Mouse (Mus musculus) midbrain, embryonic 11.5 days (tissue): ENCODE measurements around the gene Car6. TPM values are rescaled to one million over a fixed set of nuclear protein-coding genes. Genes with fewer than 3 reads are reported as not detected.
A peak's percentile ranks its signal among the peaks of the same experiment; 100 is the strongest.

Experiments
- ATAC-seq: fragments of 200-750 bp; cut with Nextera tagmentation; 2 replicates; pipeline ENCODE4 v1.8.0; 2017; ENCODE audit warnings: moderate TSS enrichment, moderate library complexity; ENCODE audit not compliant: low FRiP score
- DNase-seq: peaks from one replicate; pipeline ENCODE4 v3.0.0; 2015; ENCODE audit warnings: low spot score; ENCODE audit errors: missing footprints
- H3K27ac ChIP-seq: fragments of 300-500 bp; sonication (generic); 2 replicates; pipeline ENCODE4 v1.5.1; 2014; ENCODE audit warnings: low read depth, low read length
- H3K27me3 ChIP-seq: fragments of 300-500 bp; sonication (generic); 2 replicates; pipeline ENCODE4 v1.6.1; 2014; ENCODE audit warnings: mild to moderate bottlenecking, low read length, moderate library complexity, mixed read lengths; ENCODE audit not compliant: control insufficient read depth, insufficient read depth
- H3K36me3 ChIP-seq: fragments of 300-500 bp; sonication (generic); 2 replicates; pipeline ENCODE4 v1.6.1; 2014; ENCODE audit warnings: mild to moderate bottlenecking, low read length, moderate library complexity, mixed read lengths; ENCODE audit not compliant: control insufficient read depth, insufficient read depth
- H3K4me1 ChIP-seq: fragments of 300-500 bp; sonication (generic); 2 replicates; pipeline ENCODE4 v1.6.1; 2014; ENCODE audit warnings: low read length; ENCODE audit not compliant: control insufficient read depth, insufficient read depth
- H3K4me2 ChIP-seq: fragments of 300-500 bp; sonication (generic); 2 replicates; pipeline ENCODE4 v1.6.1; 2014; ENCODE audit warnings: mild to moderate bottlenecking, moderate library complexity
- H3K4me3 ChIP-seq: fragments of 300-500 bp; sonication (generic); 2 replicates; pipeline ENCODE4 v1.5.1; 2014; ENCODE audit warnings: low read depth, low read length
- H3K9ac ChIP-seq: fragments of 300-500 bp; sonication (generic); 2 replicates; pipeline ENCODE4 v1.6.1; 2014; ENCODE audit warnings: low read length
- H3K9me3 ChIP-seq: fragments of 300-500 bp; sonication (generic); 2 replicates; pipeline ENCODE4 v1.6.1; 2016; ENCODE audit warnings: low read length; ENCODE audit not compliant: control insufficient read depth
- WGBS: fragments of 180-500 bp; shearing (Covaris S2); extraction: QIAGEN DNeasy Blood & Tissue Kit; methylation state at CpG from one replicate; pipeline ENCODE4 v1.1.7; 2014; 5-methylcytosine and 5-hydroxymethylcytosine counted together
- polyA plus RNA-seq: library from polyadenylated mRNA; unstranded; fragments of >200 nt; fragmentation: Nextera tagmentation; extraction: Ambion mirVana; gene quantifications from 2 replicates; pipeline ENCODE4 v1.2.1, GENCODE M21; 2014

Gene Car6
- polyA plus RNA-seq, 1 experiment from 2014 or later = not detected

DNA sequence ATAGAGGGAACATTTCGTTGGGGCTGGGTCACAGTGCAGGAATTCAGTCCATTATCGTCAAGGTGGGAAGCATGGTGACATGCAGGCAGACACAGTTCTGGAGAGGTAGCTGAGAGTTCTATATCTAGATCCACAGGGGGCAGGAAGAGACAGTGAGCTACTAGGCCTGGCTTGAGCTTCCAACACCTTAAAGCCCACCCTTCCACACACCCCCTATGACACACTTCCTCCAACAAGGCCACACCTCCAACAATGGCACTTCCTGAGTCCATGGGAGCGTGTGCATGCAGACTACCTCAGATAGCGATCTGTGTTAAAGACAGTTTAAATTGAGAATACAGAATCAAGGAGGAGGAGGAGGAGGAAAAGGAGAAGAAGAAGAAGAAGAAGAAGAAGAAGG, 45.4 kb downstream of the Car6 start:
- no peaks in the 10 kb centered on the region for H3K36me3 ChIP-seq
- DNase-seq = peak; percentile 59
- no peak overlapping the region for H3K4me2 ChIP-seq
- no peaks in the 10 kb centered on the region for H3K4me1 ChIP-seq
- no peaks in the 10 kb centered on the region for H3K27me3 ChIP-seq
- no peaks in the 10 kb centered on the region for H3K9me3 ChIP-seq
- WGBS = 82% methylated on average over 4 of the region's 4 CpGs
- H3K4me3 ChIP-seq = no peak overlapping the region
- H3K9ac ChIP-seq = no peak overlapping the region
- no peak overlapping the region for H3K27ac ChIP-seq
- ATAC-seq = no peak

DNA sequence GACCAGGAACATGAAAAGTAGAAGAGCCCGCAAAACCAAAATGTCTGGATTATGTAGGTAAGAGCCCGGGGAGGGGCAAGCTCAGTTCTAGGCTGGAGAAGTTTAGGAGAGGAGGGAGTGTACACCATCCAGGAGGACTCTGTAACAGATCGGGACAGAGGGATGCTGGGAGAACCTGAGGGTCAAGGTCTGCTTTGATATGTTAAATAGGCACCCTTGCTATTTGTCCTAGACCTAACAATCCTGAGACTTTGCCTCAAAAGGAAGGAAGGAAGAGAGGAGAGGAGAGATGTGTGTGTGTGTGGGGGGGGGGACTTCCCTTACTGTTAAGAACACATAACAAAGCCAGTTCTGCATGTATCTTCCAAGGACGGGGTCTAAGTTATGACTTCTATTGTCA, 45.8 kb downstream of the Car6 start:
- ATAC-seq (no peak), DNase-seq (peak; percentile 47)
- Histone ChIP-seq H3K9me3 (no peaks in the 10 kb centered on the region), H3K4me2 (no peak overlapping the region), H3K4me3 (no peak overlapping the region), H3K27me3 (no peaks in the 10 kb centered on the region), H3K9ac (no peak overlapping the region), H3K4me1 (no peaks in the 10 kb centered on the region), H3K27ac (no peak overlapping the region), H3K36me3 (no peaks in the 10 kb centered on the region)
- WGBS = 84% methylated on average over 4 of the region's 4 CpGs

DNA sequence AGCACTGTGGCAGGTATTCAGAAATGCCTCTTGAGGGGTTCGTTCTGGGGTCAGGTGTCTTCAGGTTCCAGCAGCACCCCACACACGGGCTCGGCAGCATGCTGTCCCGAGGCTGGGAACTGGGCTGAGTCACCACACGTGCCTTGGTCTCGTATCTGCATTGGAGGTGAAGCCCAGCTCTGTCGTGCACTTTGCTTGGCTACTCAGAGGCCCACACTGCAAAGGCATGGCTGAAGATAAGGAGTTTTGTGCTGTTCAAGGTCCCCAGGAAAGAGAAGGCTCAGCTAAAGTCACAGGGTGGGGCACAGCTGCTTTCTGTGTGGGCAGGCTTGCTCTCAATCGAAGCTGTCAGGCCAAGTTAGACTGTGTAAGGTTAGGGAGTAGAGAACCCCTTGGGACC, 48.6 kb downstream of the Car6 start:
- WGBS = 91% methylated on average over 8 of the region's 8 CpGs
- H3K4me2 ChIP-seq = no peak overlapping the region

DNA sequence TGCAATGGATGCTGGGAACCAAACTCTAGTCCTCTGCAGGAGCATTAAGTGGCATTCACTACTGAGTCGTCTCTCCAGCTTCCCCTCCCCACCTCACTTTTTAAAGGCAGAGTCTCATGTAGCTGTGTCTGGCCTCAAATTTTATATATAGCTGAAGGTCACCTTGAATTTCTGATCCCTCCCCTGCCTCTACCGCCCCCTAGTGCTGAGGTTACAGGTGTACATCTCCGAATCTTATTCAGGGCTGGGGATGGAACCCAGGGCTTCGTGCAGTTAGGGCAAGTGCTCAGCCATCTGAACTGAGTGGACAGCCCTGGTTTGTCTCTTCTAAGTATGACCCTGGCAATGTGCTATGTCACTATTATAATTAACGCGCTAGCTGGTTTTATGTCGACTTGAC, 50.1 kb downstream of the Car6 start:
- Histone ChIP-seq H3K9me3 (no peaks in the 10 kb centered on the region), H3K27me3 (no peaks in the 10 kb centered on the region), H3K36me3 (no peaks in the 10 kb centered on the region), H3K4me1 (no peaks in the 10 kb centered on the region), H3K4me2 (no peak overlapping the region), H3K4me3 (no peak overlapping the region), H3K27ac (no peak overlapping the region), H3K9ac (no peak overlapping the region)
- ATAC-seq (no peak), DNase-seq (no peak)
- WGBS = 78% methylated on average over 7 of the region's 7 CpGs

More for the DNA sequence above, 48.6 kb downstream of the Car6 start:
- Histone ChIP-seq H3K9me3 (no peaks in the 10 kb centered on the region), H3K4me3 (no peak overlapping the region), H3K9ac (no peak overlapping the region), H3K27ac (no peak overlapping the region), H3K27me3 (no peaks in the 10 kb centered on the region), H3K4me1 (no peaks in the 10 kb centered on the region), H3K36me3 (no peaks in the 10 kb centered on the region)
- ATAC-seq (no peak), DNase-seq (no peak)

DNA sequence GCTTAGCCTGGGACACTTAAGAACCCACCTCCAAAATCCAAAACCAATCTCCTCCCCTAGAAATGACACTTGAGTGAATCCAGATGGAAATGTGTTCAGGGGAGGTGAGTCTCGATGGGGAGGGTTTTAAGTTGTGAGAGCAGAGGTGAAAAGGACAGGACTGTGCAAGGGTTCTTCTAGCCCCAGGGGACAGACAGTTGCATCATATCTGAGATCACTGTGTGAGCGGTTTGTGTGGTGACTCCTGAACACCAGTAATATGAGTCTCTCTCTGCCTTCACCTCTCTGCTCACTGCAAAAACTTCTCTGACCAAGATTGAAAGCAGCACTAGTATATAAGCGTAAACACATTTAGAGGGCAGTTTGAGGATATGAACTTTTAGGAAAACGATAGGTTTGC, 54.8 kb downstream of the Car6 start:
- Histone ChIP-seq H3K27me3 (no peaks in the 10 kb centered on the region), H3K36me3 (no peaks in the 10 kb centered on the region), H3K27ac (no peak overlapping the region), H3K9ac (no peak overlapping the region), H3K4me2 (no peak overlapping the region), H3K4me1 (no peaks in the 10 kb centered on the region), H3K9me3 (no peaks in the 10 kb centered on the region), H3K4me3 (no peak overlapping the region)
- WGBS = 87% methylated on average over 4 of the region's 4 CpGs
- DNase-seq (peak; percentile 82), ATAC-seq (no peak)

DNA sequence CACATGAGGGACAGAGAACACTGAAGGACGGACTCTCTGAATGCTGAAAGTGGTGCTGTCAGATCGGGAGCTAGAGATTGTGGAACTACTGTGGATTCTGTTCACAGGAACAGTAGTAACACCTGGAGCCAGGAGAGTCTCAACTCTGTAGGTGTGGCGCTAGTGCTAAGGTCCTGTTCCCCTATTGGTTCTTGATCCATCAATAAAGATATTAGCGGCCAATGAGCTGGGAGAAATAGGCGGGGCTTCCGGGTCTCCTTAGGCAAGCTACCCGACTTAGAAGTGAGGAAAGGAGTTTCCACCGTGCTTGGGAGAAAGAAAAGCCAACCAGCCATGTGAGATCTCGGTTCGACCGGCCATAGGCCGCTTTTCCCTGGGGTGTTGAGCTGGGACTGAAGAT, 56.9 kb downstream of the Car6 start:
- DNase-seq (no peak), ATAC-seq (no peak)
- Histone ChIP-seq H3K36me3 (no peaks in the 10 kb centered on the region), H3K4me2 (no peak overlapping the region), H3K4me3 (no peak overlapping the region), H3K27ac (no peak overlapping the region), H3K9ac (no peak overlapping the region), H3K9me3 (no peaks in the 10 kb centered on the region), H3K4me1 (no peaks in the 10 kb centered on the region), H3K27me3 (no peaks in the 10 kb centered on the region)
- 18% methylated on average over 12 of the region's 12 CpGs for WGBS

DNA sequence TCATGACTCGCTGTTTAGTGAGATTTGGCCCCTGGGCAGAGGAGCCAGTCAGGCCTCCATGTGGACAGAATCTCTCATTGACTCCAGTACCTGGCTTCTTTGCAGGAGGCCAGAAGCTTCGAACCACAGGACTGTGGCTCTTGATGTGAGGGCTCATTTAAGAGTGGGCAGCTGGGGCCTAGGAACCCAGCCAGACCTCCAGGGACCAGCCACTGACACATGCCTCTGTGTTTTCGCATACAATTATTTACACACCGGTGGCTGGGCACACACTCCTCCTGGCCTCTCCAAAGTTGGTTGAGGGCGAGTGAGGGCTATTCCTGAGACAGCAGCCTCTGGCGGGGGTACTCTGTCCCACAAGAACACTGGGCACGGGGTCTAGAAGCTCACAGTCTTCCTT, 60.8 kb downstream of the Car6 start:
- H3K27ac ChIP-seq = no peak overlapping the region
- H3K9me3 ChIP-seq = no peaks in the 10 kb centered on the region
- H3K4me2 ChIP-seq = no peak overlapping the region
- ATAC-seq (no peak), DNase-seq (no peak)
- peaks cover 2% of the 10 kb centered on the region; the same call in 1 of the 2 replicates for H3K4me1 ChIP-seq
- no peak overlapping the region for H3K4me3 ChIP-seq
- H3K36me3 ChIP-seq = no peaks in the 10 kb centered on the region
- WGBS = 71% methylated on average over 7 of the region's 7 CpGs
- no peak overlapping the region for H3K9ac ChIP-seq
- H3K27me3 ChIP-seq = no peaks in the 10 kb centered on the region

DNA sequence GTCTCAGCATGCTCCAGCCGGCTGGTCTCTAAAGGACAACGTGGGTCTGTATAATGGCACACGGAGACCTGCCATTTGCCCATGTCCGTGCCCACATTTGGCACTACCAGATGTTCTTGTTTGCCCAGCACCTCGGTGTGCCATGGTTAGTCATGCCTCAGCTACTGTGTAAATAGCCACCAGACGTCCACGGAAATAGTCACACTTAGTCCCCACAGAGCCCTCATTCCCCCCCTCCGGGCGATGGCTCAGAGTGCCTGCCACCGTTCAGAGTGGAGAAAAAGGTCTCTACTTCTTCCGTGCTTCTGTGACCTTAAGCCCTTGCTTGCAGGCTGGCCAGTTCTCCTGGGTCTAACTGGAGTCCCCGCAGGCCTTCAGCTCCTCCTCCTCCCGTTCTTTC, 62.0 kb downstream of the Car6 start:
- WGBS = 72% methylated on average over 13 of the region's 13 CpGs
- no peak for DNase-seq
- no peak overlapping the region for H3K9ac ChIP-seq

DNA sequence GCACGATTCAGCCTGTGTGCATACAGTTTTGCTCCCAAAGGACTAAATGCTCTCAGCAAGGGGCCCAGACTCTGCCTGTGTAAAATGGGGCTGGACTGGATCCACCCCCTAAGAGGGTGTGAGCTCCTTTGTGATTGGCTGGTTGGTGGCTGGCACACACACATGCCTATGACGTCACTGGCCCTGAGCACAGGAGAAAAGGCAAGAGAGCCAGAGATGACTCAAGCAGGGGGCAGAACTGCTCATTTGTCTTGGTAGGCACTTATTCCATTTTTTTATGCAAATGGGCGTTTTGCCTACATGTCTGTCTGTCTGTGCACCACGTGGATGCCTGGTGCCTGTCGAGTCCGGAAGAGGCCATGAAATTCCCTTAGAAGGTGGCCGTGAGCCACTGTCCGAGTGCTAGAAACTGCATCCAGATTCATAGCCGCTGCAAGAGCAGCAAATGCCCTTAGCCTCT, 63.0 kb downstream of the Car6 start:
- peaks cover 2% of the 10 kb centered on the region; the same call in 1 of the 2 replicates for H3K4me1 ChIP-seq
- no peaks in the 10 kb centered on the region for H3K36me3 ChIP-seq
- H3K9me3 ChIP-seq = no peaks in the 10 kb centered on the region
- H3K4me2 ChIP-seq = peak overlapping the region; percentile 28
- 40% methylated on average over 9 of the region's 9 CpGs for WGBS
- H3K4me3 ChIP-seq = no peak overlapping the region; the same call in 1 of the 2 replicates
- peak; percentile 68 for ATAC-seq
- H3K27me3 ChIP-seq = no peaks in the 10 kb centered on the region
- peak; percentile 89 for DNase-seq
- no peak overlapping the region for H3K27ac ChIP-seq
- no peak overlapping the region for H3K9ac ChIP-seq

More for the DNA sequence above, 62.0 kb downstream of the Car6 start:
- no peak for ATAC-seq
- Histone ChIP-seq H3K4me2 (no peak overlapping the region), H3K9me3 (no peaks in the 10 kb centered on the region), H3K27ac (no peak overlapping the region), H3K4me3 (no peak overlapping the region), H3K27me3 (no peaks in the 10 kb centered on the region), H3K36me3 (no peaks in the 10 kb centered on the region), H3K4me1 (peaks cover 2% of the 10 kb centered on the region; the same call in 1 of the 2 replicates)
